Mouse (Mus musculus) kidney, adult 2 months (tissue): ENCODE data around the gene Gabra1. TPM values are rescaled to one million over a fixed set of nuclear protein-coding genes. Genes with fewer than 3 reads are reported as not detected.

Experiments
- DNase-seq: peaks from one replicate; pipeline ENCODE4 v3.0.0; 2021
- H3K27ac ChIP-seq: fragments of 200-500 bp; 2 replicates; pipeline ENCODE4 v1.5.1; 2012; ENCODE audit warnings: low read depth, low read length, control low read depth, inconsistent platforms; ENCODE audit not compliant: insufficient read depth
- H3K27me3 ChIP-seq: fragments of 200-500 bp; replicated peaks from 2 replicates; pipeline ENCODE4 v1.6.1; 2012; ENCODE audit warnings: mild to moderate bottlenecking, moderate library complexity, low read length, inconsistent platforms; ENCODE audit not compliant: control insufficient read depth, insufficient read depth
- H3K36me3 ChIP-seq: fragments of 200-500 bp; 2 replicates; pipeline ENCODE4 v1.6.1; 2012; ENCODE audit warnings: mild to moderate bottlenecking, moderate library complexity, low read length, inconsistent platforms; ENCODE audit not compliant: control insufficient read depth, insufficient read depth
- H3K4me1 ChIP-seq: fragments of 200-500 bp; 2 replicates; pipeline ENCODE4 v1.6.1; 2011; ENCODE audit warnings: low read length; ENCODE audit not compliant: control insufficient read depth, insufficient read depth
- H3K4me3 ChIP-seq: fragments of 200-500 bp; 2 replicates; pipeline ENCODE4 v1.5.1; 2011; ENCODE audit warnings: mild to moderate bottlenecking, low read depth, low read length, control low read depth; ENCODE audit not compliant: insufficient read depth
- CTCF ChIP-seq: fragments of 200-500 bp; conservative IDR thresholded peaks from 2 replicates; pipeline ENCODE4 v1.5.1; 2011; ENCODE audit warnings: low read depth, mild to moderate bottlenecking, control low read depth, low read length, moderate library complexity, mixed read lengths; ENCODE audit not compliant: insufficient read depth, insufficient read length
- POLR2A ChIP-seq: fragments of 200-500 bp; IDR thresholded peaks from one replicate; pipeline ENCODE4 v1.6.1; 2011; ENCODE audit warnings: low read depth, low read length, control low read depth
- WGBS: fragments of 180-500 bp; shearing (Covaris S2); methylation state at CpG from one replicate; pipeline ENCODE4 v1.1.7; 2018; 5-methylcytosine and 5-hydroxymethylcytosine counted together
- polyA plus RNA-seq: library from polyadenylated mRNA; depleted of rRNA; stranded (reverse); fragments of >200 nt; gene quantifications from 2 replicates; pipeline ENCODE4 v1.2.3, GENCODE M21; 2012; rRNA removed

Gene Gabra1
- 0.14 TPM in 1 of 2 replicates, not detected in the other for polyA plus RNA-seq

DNA sequence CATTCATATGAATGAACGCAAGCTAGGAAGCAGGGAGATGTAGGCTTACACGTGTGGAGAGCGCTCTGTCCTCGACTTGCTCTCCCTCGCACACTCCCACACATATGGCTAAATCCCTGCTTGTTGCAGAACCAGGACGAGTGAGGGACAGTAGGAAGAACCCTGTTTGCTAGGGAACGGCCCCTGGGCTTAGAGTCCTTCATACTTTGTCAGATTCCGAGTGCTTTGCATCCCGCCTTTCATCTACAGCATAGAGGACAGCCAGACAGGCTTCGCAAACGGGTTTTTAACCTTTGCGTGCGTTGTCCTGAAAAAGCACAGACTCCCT, at the start of gene Gabra1:
Gene Gabra1, minus strand, starts transcription at position 106 of the 328 bp plus-strand sequence.
- no peak for TF ChIP-seq POLR2A
- peak within 1 kb of the TSS; percentile 13; the same call in 1 of the 2 replicates for H3K4me3 ChIP-seq
- H3K4me1 ChIP-seq, result no peaks in the 10 kb centered on the region
- H3K27ac ChIP-seq, result no peak within 1 kb of the TSS
- DNase-seq, result no peak
- WGBS, result 2% methylated on average over 13 of the region's 13 CpGs
- H3K36me3 ChIP-seq, result no peaks in the 10 kb centered on the region
- no peaks in the 10 kb centered on the region for H3K27me3 ChIP-seq

DNA sequence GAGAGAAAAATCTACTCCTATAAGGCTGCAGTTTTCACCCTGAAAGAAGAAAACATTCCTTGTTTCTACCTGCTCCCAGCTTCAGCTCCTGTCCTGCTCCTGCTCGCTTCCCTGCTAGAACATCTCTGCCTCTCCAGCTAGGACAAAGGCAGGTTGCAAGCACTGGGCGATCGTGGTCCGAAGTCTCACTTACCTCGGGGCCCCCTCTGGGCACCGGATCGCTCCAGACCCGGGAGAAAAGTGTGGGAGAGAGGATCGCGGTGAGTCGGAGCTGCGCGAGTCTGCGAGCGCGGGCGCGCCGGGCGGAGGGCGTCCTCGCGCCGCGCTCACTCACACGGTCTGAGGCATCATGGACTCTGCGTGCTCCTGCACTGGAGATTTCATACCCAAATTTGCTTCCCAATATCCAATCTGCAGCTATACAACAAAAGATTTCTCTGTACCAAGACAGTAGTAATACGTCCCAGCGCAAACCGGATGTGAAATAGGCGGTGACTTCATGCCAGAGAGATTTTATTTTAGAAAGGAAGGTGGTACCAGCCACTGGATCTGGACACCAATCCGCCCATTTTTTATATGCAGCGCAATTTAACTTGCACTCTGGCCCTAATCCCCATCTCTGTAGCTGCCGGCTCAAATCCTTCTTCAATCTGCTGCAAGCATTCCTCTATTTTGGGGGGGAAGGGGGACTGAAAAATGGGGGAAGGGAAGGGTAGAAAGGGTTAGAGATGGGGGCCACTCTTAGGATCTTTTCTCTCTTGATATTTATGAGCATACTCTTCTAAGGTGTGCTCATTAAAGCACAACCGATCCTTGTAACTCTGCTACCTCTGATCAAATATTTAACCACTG, 531 bp downstream of the Gabra1 start:
- Histone ChIP-seq H3K4me1 (no peaks in the 10 kb centered on the region), H3K4me3 (peak overlapping the region; percentile 13; the same call in 1 of the 2 replicates), H3K36me3 (no peaks in the 10 kb centered on the region), H3K27me3 (no peaks in the 10 kb centered on the region), H3K27ac (no peak overlapping the region)
- under 1% methylated on average over 35 of the region's 35 CpGs for WGBS
- no peak for DNase-seq
- TF ChIP-seq POLR2A (no peak), CTCF (no peak)

DNA sequence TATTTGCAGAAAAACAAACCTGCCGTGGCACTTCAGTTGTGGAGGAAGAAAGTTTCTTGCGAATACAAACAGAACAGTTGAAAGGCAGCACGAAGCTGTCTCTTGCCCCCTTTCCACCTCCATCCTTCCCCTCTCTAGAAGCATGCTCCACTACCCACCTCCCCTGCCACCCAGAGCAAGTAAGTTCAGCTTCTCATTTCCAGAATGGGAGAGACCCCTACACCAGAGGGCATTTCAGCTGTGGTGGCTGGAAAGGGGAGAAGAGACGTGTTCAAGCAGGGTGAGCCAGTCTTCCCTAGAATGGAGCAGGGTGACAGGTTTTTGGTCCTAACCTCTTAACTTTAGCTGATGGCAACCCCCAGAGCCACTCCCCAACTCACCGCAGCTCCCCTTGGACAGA, 1.3 kb downstream of the Gabra1 start:
- TF ChIP-seq POLR2A (no peak), CTCF (no peak)
- no peaks in the 10 kb centered on the region for H3K36me3 ChIP-seq
- no peak for DNase-seq
- WGBS, result 24% methylated on average over 5 of the region's 5 CpGs
- no peak overlapping the region for H3K4me3 ChIP-seq
- no peaks in the 10 kb centered on the region for H3K27me3 ChIP-seq
- no peaks in the 10 kb centered on the region for H3K4me1 ChIP-seq
- H3K27ac ChIP-seq, result no peak overlapping the region

DNA sequence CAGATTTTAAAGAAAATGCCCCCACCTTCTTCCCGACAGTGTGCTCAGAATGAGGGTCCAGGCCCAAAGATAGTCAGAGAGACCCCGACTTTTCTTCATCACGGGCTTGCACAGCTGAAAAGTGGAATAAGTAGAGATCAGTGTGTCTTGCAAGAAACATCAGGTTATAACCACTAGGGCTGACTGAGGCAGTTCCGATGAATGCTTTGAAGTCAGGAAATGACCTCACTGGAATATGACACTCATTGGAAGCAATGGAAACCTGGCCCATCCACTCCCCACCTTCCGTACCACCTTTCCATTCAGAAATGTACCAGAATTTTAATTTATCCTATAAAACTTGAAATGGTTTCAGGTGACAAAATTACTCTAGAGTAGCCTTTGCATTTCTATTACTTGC, 3.2 kb downstream of the Gabra1 start:
- Histone ChIP-seq H3K36me3 (no peaks in the 10 kb centered on the region), H3K27ac (no peak overlapping the region), H3K4me1 (no peaks in the 10 kb centered on the region), H3K27me3 (no peaks in the 10 kb centered on the region), H3K4me3 (no peak overlapping the region)
- no peak for TF ChIP-seq POLR2A
- no peak for TF ChIP-seq CTCF
- 80% methylated on average over 5 of the region's 5 CpGs for WGBS
- DNase-seq, result no peak

DNA sequence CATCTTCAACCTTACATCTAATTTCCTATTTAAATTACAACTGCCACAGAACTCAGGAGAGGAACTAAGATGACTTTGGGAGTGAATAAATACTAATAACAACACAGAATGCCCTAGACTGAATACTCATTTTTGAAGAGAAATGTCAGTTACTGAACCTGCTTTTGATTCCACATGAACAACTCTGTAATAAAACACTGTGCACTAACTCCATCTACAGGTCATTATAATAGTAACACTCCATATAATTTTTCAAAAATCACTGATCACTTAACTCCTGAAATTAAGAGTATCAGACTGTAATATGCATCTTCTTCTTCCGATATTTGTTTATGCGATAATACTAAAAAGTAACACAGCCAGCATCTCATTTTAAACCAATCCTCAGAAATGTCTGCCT, 4.4 kb downstream of the Gabra1 start:
- no peaks in the 10 kb centered on the region for H3K27me3 ChIP-seq
- no peak for DNase-seq
- no peaks in the 10 kb centered on the region for H3K36me3 ChIP-seq
- H3K27ac ChIP-seq, result no peak overlapping the region
- H3K4me1 ChIP-seq, result no peaks in the 10 kb centered on the region
- H3K4me3 ChIP-seq, result no peak overlapping the region
- TF ChIP-seq CTCF, result no peak
- no peak for TF ChIP-seq POLR2A
- WGBS, result 89% methylated on average over 2 of the region's 2 CpGs

DNA sequence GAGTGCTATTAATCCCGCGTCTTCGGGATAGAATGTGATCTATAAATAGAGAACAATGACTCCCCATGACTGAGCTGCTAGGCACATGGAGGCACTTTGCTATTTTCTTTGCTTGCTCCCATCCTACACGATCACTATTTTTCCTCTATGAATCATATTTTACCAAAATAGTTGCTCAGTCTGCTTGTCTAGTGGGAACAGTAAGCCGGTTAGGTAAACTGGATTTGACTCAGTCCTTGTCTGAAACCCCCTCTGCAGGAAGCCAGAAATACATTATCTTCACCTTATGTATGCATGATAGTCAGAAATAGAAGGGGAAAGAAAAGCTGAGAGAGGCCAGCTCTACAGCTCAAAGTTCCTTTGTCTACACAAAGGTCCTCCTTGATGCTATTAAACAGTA, 31.3 kb downstream of the Gabra1 start:
- WGBS, result 90% methylated on average over 5 of the region's 5 CpGs
- no peak overlapping the region for H3K4me3 ChIP-seq
- TF ChIP-seq POLR2A, result no peak
- TF ChIP-seq CTCF, result no peak
- H3K27ac ChIP-seq, result no peak overlapping the region
- no peaks in the 10 kb centered on the region for H3K27me3 ChIP-seq
- DNase-seq, result no peak
- no peaks in the 10 kb centered on the region for H3K36me3 ChIP-seq
- no peaks in the 10 kb centered on the region for H3K4me1 ChIP-seq

DNA sequence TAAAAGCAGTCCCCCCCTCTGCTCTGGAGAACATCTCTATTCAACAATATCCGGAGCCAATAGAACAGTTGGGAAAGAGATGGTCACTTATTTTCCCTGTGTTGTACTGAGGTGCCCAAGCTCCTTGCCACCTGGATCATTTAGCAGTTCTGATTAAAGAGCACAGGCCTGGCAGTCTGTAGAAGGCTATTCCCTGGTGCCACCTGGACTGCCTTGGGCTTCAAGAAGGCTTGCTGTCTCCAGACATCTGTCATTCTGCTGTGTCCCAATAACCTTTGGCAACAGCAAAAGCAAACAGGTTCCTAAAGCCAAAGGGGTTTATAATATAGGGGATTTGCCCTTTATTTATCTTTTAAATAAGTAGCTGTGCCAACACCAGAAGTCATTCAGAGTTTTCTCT, 65.8 kb downstream of the Gabra1 start:
- no peak for DNase-seq
- no peaks in the 10 kb centered on the region for H3K4me1 ChIP-seq
- WGBS, result 91% methylated on average over 1 of the region's 1 CpGs
- H3K27ac ChIP-seq, result no peak overlapping the region
- H3K4me3 ChIP-seq, result no peak overlapping the region
- no peak for TF ChIP-seq CTCF
- TF ChIP-seq POLR2A, result no peak
- H3K36me3 ChIP-seq, result no peaks in the 10 kb centered on the region
- no peaks in the 10 kb centered on the region for H3K27me3 ChIP-seq
